ENCODE assay signal across 12 mouse cellular contexts in genomic region chr2:37549346-37550012, GRCm38 (mm10). TPM values are rescaled to one million over a fixed set of nuclear protein-coding genes. Genes with fewer than 3 reads are reported as not detected.
DNase-seq lines count a peak whose midpoint lies in the region; ATAC-seq lines count a peak whose summit lies in the region.
"Had no signal": no experiment of that assay in that cellular context is flagged by ENCODE, and none has a peak within 500 bp of the region (broad histone marks: within the 10 kb centered on the region; RNA-seq: fewer than 3 reads in every experiment).

No protein-coding gene starts in this region.

- no peak overlapping the region for H3K9ac ChIP-seq in heart, embryonic 11.5 days (ENCODE audit: low read depth, low read length)
- H3K9ac ChIP-seq: embryonic facial prominence, embryonic 15.5 days; hindbrain, embryonic 15.5 days had no signal

- H3K36me3 ChIP-seq in heart, embryonic 11.5 days (ENCODE audit: control insufficient read depth, insufficient read depth, low read length), result peaks cover 16% of the 10 kb centered on the region
- H3K36me3 ChIP-seq in hindbrain, embryonic 10.5 days, result peaks cover 92% of the 10 kb centered on the region

- H3K4me1 ChIP-seq in heart, embryonic 11.5 days (ENCODE audit: control insufficient read depth, insufficient read depth, low read length), result no peaks in the 10 kb centered on the region
- H3K4me1 ChIP-seq in hindbrain, embryonic 10.5 days (replicated peaks), result no peaks in the 10 kb centered on the region
- H3K4me1 ChIP-seq: embryonic facial prominence, embryonic 15.5 days; hindbrain, embryonic 15.5 days had no signal

- no peaks in the 10 kb centered on the region for H3K27me3 ChIP-seq in heart, embryonic 11.5 days (ENCODE audit: control insufficient read depth, insufficient read depth, low read length)
- H3K27me3 ChIP-seq in hindbrain, embryonic 10.5 days (ENCODE audit: insufficient read depth, poor library complexity, severe bottlenecking), result no peaks in the 10 kb centered on the region
- H3K27me3 ChIP-seq: embryonic facial prominence, embryonic 15.5 days; hindbrain, embryonic 15.5 days had no signal

- H3K4me3 ChIP-seq in heart, embryonic 11.5 days (ENCODE audit: low read depth, low read length), result no peak overlapping the region
- no peak overlapping the region for H3K4me3 ChIP-seq in hindbrain, embryonic 10.5 days
- H3K4me3 ChIP-seq: embryonic facial prominence, embryonic 15.5 days; hindbrain, embryonic 15.5 days had no signal

- peak; percentile 34 to 58 for DNase-seq in heart, adult 18-20 months
- DNase-seq in c-Kit-positive CD71-positive TER-119-positive erythroid progenitor cells, embryonic 14.5 days (ENCODE audit: low spot score), result peak; percentile 82
- peak; percentile 44 to 55 for DNase-seq in heart, postnatal 10 days
- no peak for DNase-seq in hindbrain, embryonic 10.5 days (ENCODE audit: low spot score)
- DNase-seq in embryo, embryonic 9.5 days (ENCODE audit: extremely low spot score), result no peak
- DNase-seq in lung, postnatal 4 days, result no peak
- DNase-seq: gastrocnemius, postnatal 10 days; layer of hippocampus, adult 9-11 months had no signal

- 81% methylated on average over 1 of the region's 1 CpGs for WGBS in heart, embryonic 11.5 days (ENCODE audit: insufficient replicate concordance)
- 79% methylated on average over 1 of the region's 1 CpGs for WGBS in hindbrain, embryonic 10.5 days

- H3K4me2 ChIP-seq in heart, embryonic 11.5 days, result no peak overlapping the region
- H3K4me2 ChIP-seq: embryonic facial prominence, embryonic 15.5 days; hindbrain, embryonic 15.5 days had no signal

- ATAC-seq in heart, embryonic 11.5 days (replicated peaks; ENCODE audit: insufficient number of reproducible peaks, low FRiP score, low TSS enrichment), result no peak
- peak; percentile 95 for ATAC-seq in megakaryocyte-erythroid progenitor cell, adult 5-6 weeks (replicated peaks; ENCODE audit: low FRiP score, low TSS enrichment, poor library complexity, severe bottlenecking)

- intact Hi-C loops in heart, postnatal 10 days (cut with DNase I), result no loop called here

- no peak overlapping the region for H3K27ac ChIP-seq in heart, embryonic 11.5 days (ENCODE audit: low read depth, low read length)
- no peak overlapping the region for H3K27ac ChIP-seq in hindbrain, embryonic 10.5 days
- H3K27ac ChIP-seq: embryonic facial prominence, embryonic 15.5 days; hindbrain, embryonic 15.5 days had no signal

- H3K9me3 ChIP-seq in heart, embryonic 11.5 days (replicated peaks; ENCODE audit: control insufficient read depth, low read length), result 0 out of 2 replicates have a peak, but pooled peaks cover 2% of the 10 kb centered on the region
- no peaks in the 10 kb centered on the region for H3K9me3 ChIP-seq in hindbrain, embryonic 10.5 days
- H3K9me3 ChIP-seq: hindbrain, embryonic 15.5 days had no signal

RNA-seq across cellular contexts. Expression of gene Gpr21, which starts 33.3 kb away (rescaled TPM):
- under 1 TPM; 0.30 to 0.98 TPM for total RNA-seq in heart, adult 18-20 months (2021)
- 0.31 and 1.0 TPM in 2 replicates for polyA plus RNA-seq in heart, embryonic 11.5 days (2014; fragmentation: Nextera tagmentation; extraction: Ambion mirVana)
- total RNA-seq in heart, postnatal 10 days (2021), result 1 to 10 TPM; 1.3 to 1.5 TPM
- 2.0 and 3.3 TPM in 2 replicates for total RNA-seq in megakaryocyte-erythroid progenitor cell, adult 5-6 weeks (2014; fragmentation: Nextera tagmentation)
- 0.42 and 3.4 TPM in 2 replicates for total RNA-seq in megakaryocyte-erythroid progenitor cell, adult 5-6 weeks (2017)
- polyA plus RNA-seq in hindbrain, embryonic 10.5 days (2016; fragmentation: Nextera tagmentation; extraction: Ambion mirVana), result 1.3 and 1.5 TPM in 2 replicates

Comparison
In these comparisons a context has a peak if more than half of its experiments do, and no peak if none do; other contexts are left out.
1. DNase-seq: peak in heart, adult 18-20 months (2 of 2), c-Kit-positive CD71-positive TER-119-positive erythroid progenitor cells, embryonic 14.5 days (single experiment) and heart, postnatal 10 days (2 of 2); none in hindbrain, embryonic 10.5 days (single experiment), embryo, embryonic 9.5 days (single experiment) and lung, postnatal 4 days (0 of 2).